Mouse (Mus musculus) heart, embryonic 16.5 days (tissue): ENCODE measurements around the gene Emilin1. TPM values are rescaled to one million over a fixed set of nuclear protein-coding genes. Genes with fewer than 3 reads are reported as not detected.

Source experiments
- ATAC-seq: fragments of 200-750 bp; cut with Nextera tagmentation; replicated peaks from 2 replicates; pipeline ENCODE4 v1.8.0; 2017; ENCODE audit warnings: moderate number of reproducible peaks; ENCODE audit not compliant: insufficient read depth, low FRiP score; ENCODE audit errors: extremely low read depth
- H3K27ac ChIP-seq: fragments of 300-500 bp; sonication (generic); 2 replicates; pipeline ENCODE4 v1.5.1; 2014; ENCODE audit warnings: mild to moderate bottlenecking, low read length, control low read depth, moderate library complexity
- H3K27me3 ChIP-seq: fragments of 300-500 bp; sonication (generic); 2 replicates; pipeline ENCODE4 v1.6.1; 2014; ENCODE audit warnings: low read length, mixed read lengths; ENCODE audit not compliant: control insufficient read depth, insufficient read depth
- H3K36me3 ChIP-seq: fragments of 300-500 bp; sonication (generic); 2 replicates; pipeline ENCODE4 v1.6.1; 2014; ENCODE audit not compliant: control insufficient read depth, insufficient read depth
- H3K4me1 ChIP-seq: fragments of 300-500 bp; sonication (generic); 2 replicates; pipeline ENCODE4 v1.6.1; 2014; ENCODE audit warnings: low read length, mixed read lengths; ENCODE audit not compliant: control insufficient read depth, insufficient read depth
- H3K4me2 ChIP-seq: fragments of 300-500 bp; sonication (generic); 2 replicates; pipeline ENCODE4 v1.6.1; 2014; ENCODE audit warnings: low read depth, mild to moderate bottlenecking, control low read depth, low read length
- H3K4me3 ChIP-seq: fragments of 300-500 bp; sonication (generic); 2 replicates; pipeline ENCODE4 v1.5.1; 2014; ENCODE audit warnings: mild to moderate bottlenecking, control low read depth, low read length
- H3K9ac ChIP-seq: fragments of 300-500 bp; sonication (generic); 2 replicates; pipeline ENCODE4 v1.6.1; 2014; ENCODE audit warnings: low read length, control low read depth
- H3K9me3 ChIP-seq: fragments of 300-500 bp; sonication (generic); replicated peaks from 2 replicates; pipeline ENCODE4 v1.6.1; 2016; ENCODE audit warnings: low read length; ENCODE audit not compliant: control insufficient read depth
- WGBS: fragments of 180-500 bp; shearing (Covaris S2); extraction: QIAGEN DNeasy Blood & Tissue Kit; methylation state at CpG from one replicate; pipeline ENCODE4 v1.1.7; 2014; 5-methylcytosine and 5-hydroxymethylcytosine counted together
- polyA plus RNA-seq: library from polyadenylated mRNA; unstranded; fragments of >200 nt; fragmentation: Nextera tagmentation; extraction: Ambion mirVana; gene quantifications from 2 replicates; pipeline ENCODE4 v1.2.1, GENCODE M21; 2015

The Emilin1 gene
- polyA plus RNA-seq, 1 experiment from 2014 or later, result 145 TPM

DNA sequence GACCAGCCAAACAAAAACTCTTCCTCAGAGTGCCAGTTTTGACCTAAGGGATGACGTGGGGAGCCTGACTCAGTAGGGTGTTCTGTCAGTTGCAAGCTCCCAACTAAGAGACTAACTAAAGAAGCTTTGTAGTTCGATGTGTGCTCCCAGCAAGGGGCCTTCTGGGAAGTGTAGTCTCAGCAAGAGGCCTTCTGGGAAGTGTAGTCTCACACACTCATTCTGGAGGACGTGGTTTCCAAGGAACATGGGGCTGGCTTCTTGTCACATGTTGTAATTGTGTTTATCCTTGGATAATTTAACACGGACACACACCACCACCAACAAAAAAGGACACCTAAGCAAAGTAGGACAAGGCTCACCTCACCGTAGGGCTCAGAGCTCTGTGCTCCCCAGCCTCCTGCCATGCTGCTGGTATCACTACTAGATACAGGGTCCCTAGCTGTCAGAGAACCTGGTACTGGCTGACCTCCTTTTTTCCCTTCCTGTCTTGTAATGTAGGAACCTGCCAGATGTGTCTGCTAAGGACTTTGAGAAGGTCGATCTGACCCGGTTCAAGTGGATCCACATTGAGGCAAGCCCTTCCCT is 14.8 kb downstream of the Emilin1 start:
- no peak overlapping the region for H3K9ac ChIP-seq
- H3K27me3 ChIP-seq, result no peaks in the 10 kb centered on the region
- H3K4me3 ChIP-seq, result no peak overlapping the region; the same call in 1 of the 2 replicates
- 39% methylated on average over 7 of the region's 7 CpGs for WGBS
- peaks cover 4% of the 10 kb centered on the region; the same call in 1 of the 2 replicates for H3K4me1 ChIP-seq
- ATAC-seq, result no peak
- no peaks in the 10 kb centered on the region for H3K36me3 ChIP-seq
- H3K9me3 ChIP-seq, result no peaks in the 10 kb centered on the region
- H3K4me2 ChIP-seq, result peak overlapping the region; percentile 40
- no peak overlapping the region for H3K27ac ChIP-seq

DNA sequence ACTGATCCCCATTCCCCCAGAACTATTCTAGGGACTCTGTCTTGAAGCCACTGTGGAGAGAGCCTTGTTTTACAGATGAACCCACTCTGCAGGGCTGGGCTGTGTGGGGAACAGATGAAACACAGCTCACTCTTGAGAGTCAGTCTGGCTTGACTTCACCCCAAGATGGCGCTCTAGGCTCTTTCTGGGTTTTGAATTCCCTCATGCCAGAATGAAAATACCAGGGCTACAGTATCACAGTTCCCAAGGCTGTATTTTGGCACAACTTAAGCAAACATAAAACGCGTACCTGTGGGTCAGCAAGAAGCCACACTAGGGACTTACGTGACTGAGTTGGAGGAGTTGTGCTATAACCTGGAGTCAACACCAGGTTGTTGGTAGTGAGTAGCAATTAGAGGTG is 16.9 kb downstream of the Emilin1 start:
- Histone ChIP-seq H3K4me1 (0 out of 2 replicates have a peak, but pooled peaks cover 4% of the 10 kb centered on the region), H3K4me2 (no peak overlapping the region), H3K9me3 (no peaks in the 10 kb centered on the region), H3K4me3 (no peak overlapping the region), H3K36me3 (no peaks in the 10 kb centered on the region), H3K9ac (no peak overlapping the region), H3K27me3 (no peaks in the 10 kb centered on the region), H3K27ac (no peak overlapping the region)
- ATAC-seq, result peak; percentile 62; the same call in 1 of the 2 replicates
- 42% methylated on average over 4 of the region's 4 CpGs for WGBS

DNA sequence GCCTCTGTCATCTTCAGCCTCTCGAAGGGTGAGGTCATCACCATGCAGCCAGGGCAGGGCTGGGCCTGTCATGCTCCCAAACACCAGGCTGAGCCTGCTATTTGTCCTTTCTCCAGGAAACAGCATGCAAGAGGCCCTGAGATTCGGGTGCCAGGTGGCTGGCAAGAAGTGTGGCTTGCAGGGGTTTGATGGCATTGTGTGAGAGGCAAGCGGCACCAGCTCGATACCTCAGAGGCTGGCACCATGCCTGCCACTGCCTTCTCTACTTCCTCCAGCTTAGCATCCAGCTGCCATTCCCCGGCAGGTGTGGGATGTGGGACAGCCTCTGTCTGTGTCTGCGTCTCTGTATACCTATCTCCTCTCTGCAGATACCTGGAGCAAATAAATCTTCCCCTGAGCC is 17.6 kb downstream of the Emilin1 start:
- Histone ChIP-seq H3K36me3 (no peaks in the 10 kb centered on the region), H3K4me2 (no peak overlapping the region), H3K4me3 (no peak overlapping the region), H3K9me3 (no peaks in the 10 kb centered on the region), H3K4me1 (0 out of 2 replicates have a peak, but pooled peaks cover 4% of the 10 kb centered on the region), H3K27ac (no peak overlapping the region), H3K27me3 (no peaks in the 10 kb centered on the region), H3K9ac (no peak overlapping the region)
- ATAC-seq, result no peak
- WGBS, result 80% methylated on average over 6 of the region's 6 CpGs

DNA sequence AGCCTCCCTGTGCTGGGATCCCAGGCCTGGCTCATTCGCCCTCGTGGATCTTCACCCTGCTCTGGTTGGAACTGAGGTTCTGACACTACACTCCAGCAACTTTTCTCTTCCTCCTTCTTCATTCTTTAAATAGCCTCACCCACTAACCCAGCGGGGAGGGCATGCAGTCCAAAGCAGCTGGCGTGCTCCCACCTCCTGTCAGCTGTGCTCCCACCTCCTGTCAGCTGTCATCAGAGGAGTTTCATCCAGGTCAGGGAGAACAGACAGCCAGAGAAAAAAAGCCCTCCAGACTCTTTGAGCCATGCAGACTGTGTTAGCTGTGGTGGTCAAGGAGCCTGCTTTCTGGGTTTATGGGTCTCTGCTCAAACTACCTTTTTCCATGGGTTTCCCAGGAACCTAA is 18.2 kb downstream of the Emilin1 start:
- no peaks in the 10 kb centered on the region for H3K36me3 ChIP-seq
- 49% methylated on average over 4 of the region's 4 CpGs for WGBS
- no peak overlapping the region for H3K4me3 ChIP-seq
- H3K27ac ChIP-seq, result no peak overlapping the region
- 0 out of 2 replicates have a peak, but pooled peaks cover 4% of the 10 kb centered on the region for H3K4me1 ChIP-seq
- no peaks in the 10 kb centered on the region for H3K9me3 ChIP-seq
- no peak for ATAC-seq
- H3K9ac ChIP-seq, result no peak overlapping the region
- H3K4me2 ChIP-seq, result no peak overlapping the region
- H3K27me3 ChIP-seq, result no peaks in the 10 kb centered on the region

DNA sequence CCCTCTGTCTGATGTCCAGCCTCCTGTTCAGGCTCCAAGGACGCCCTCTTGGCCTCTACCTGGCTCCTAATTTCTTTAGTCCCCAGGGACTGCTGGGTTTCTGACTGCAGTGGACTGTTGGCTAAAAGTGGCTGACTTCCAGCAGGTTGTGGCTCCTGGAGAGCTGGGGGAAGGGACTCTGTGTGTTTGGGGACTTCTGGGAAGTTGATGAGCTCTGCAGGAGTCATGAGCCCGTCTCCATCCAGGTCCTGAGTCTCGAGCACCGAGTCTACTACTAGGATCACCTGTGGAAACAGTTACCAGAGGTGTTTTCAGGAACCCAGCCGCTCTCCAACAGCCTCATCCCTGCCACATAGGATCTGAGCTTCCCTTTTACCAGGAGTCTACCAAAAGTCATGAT is 20.5 kb downstream of the Emilin1 start:
- WGBS, result 53% methylated on average over 5 of the region's 5 CpGs
- Histone ChIP-seq H3K27me3 (no peaks in the 10 kb centered on the region), H3K4me3 (no peak overlapping the region), H3K4me1 (0 out of 2 replicates have a peak, but pooled peaks cover 4% of the 10 kb centered on the region), H3K4me2 (no peak overlapping the region), H3K27ac (no peak overlapping the region), H3K9ac (no peak overlapping the region), H3K36me3 (no peaks in the 10 kb centered on the region), H3K9me3 (no peaks in the 10 kb centered on the region)
- ATAC-seq, result no peak

DNA sequence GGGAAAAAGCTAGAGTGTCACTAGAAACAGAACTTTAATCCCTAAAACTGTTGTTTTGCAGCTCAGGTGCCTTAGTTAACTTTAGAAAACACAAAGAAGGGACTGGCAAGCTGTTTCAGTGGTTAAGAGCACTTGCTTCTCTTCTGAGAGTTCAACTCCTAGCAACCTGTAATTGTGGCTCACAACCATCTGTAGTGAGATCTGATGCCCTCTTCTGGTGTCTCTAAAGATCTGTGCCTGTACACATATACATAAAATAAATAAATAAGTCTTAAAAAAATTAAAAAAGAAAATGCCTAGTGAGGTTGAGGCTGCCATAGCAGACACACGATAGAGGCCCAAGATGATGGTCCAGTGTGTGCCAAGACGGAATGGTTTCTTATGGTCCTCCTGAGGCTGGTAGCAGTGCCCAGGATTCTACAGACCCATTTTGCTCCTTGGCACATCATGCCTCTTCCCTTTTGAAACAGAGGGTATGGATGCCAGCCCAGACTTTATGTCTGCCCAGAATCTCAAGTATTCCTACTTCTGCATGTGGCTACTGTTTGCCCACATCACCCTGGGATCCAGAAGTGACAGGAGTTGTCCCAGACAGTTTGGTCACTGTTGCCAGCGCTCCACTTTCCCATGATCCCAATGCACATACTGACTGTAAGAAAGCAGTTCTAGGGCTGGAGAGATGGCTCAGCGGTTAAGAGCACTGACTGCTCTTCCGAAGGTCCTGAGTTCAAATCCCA is 21.7 kb downstream of the Emilin1 start:
- 91% methylated on average over 5 of the region's 5 CpGs for WGBS
- no peak for ATAC-seq
- no peaks in the 10 kb centered on the region for H3K27me3 ChIP-seq
- no peak overlapping the region for H3K4me2 ChIP-seq
- no peak overlapping the region for H3K9ac ChIP-seq
- no peaks in the 10 kb centered on the region for H3K9me3 ChIP-seq
- 0 out of 2 replicates have a peak, but pooled peaks cover 4% of the 10 kb centered on the region for H3K4me1 ChIP-seq
- H3K36me3 ChIP-seq, result no peaks in the 10 kb centered on the region
- no peak overlapping the region for H3K4me3 ChIP-seq
- H3K27ac ChIP-seq, result no peak overlapping the region

DNA sequence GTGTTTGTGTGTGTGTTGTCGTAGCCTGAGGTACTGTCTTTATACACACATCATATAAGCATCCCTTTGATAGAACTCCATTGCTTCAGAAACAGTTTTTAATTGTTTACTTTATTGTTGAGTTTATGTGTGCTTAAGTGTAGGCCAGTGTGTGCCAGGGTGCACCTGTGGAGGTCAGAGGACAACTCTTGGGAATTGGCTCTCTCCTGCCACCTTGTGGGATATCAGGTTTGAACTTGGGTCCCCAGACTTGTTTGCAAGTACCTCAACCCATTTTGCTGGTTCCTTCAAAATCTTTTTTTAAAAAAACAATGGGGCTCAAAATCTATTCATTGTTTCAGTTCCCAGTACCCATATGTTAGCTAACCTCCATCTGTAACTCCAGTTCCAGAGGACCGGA is 29.8 kb downstream of the Emilin1 start:
- Histone ChIP-seq H3K9me3 (no peaks in the 10 kb centered on the region), H3K9ac (no peak overlapping the region), H3K4me2 (no peak overlapping the region), H3K4me3 (no peak overlapping the region), H3K27me3 (no peaks in the 10 kb centered on the region), H3K36me3 (no peaks in the 10 kb centered on the region), H3K4me1 (no peaks in the 10 kb centered on the region), H3K27ac (no peak overlapping the region)
- 92% methylated on average over 2 of the region's 2 CpGs for WGBS
- ATAC-seq, result no peak

DNA sequence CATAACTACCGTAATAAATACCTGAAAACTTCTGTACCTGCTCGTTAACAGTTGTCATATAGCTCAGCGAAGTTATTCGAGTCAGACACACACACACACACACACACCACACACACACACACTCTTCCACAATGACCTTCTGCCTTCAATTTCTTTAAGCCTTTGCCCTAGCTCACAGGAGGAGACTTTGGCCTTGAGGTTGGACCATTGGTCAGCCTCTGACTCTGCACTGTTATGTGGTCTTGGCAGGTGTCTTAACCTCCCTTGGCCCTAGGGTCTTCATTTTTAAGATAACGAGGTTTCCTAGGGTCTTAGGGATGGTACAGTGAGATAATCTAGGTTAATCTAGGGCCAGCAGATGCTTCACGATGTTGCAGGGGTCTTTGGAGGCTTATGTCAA is 31.1 kb downstream of the Emilin1 start:
- 86% methylated on average over 6 of the region's 6 CpGs for WGBS
- 0 out of 2 replicates have a peak, but pooled peaks cover 2% of the 10 kb centered on the region for H3K4me1 ChIP-seq
- H3K9me3 ChIP-seq, result no peaks in the 10 kb centered on the region
- H3K4me2 ChIP-seq, result no peak overlapping the region
- no peak overlapping the region for H3K27ac ChIP-seq
- H3K9ac ChIP-seq, result no peak overlapping the region
- H3K4me3 ChIP-seq, result no peak overlapping the region
- H3K36me3 ChIP-seq, result no peaks in the 10 kb centered on the region
- no peak for ATAC-seq
- H3K27me3 ChIP-seq, result no peaks in the 10 kb centered on the region
